Mouse (Mus musculus) limb, embryonic 13.5 days (tissue): ENCODE measurements around the gene Tent5b. TPM values are rescaled to one million over a fixed set of nuclear protein-coding genes. Genes with fewer than 3 reads are reported as not detected.

Source experiments
- polyA plus RNA-seq: library from polyadenylated mRNA; unstranded; fragments of >200 nt; fragmentation: Nextera tagmentation; extraction: Ambion mirVana; gene quantifications from 2 replicates; pipeline ENCODE4 v1.2.1, GENCODE M21; 2015

Gene Tent5b
- polyA plus RNA-seq, 1 experiment from 2014 or later: 0.92 TPM

Other genes starting within 250 kb of the Tent5b start
- gene Map3k6, start 239.3 kb upstream of the Tent5b start, polyA plus RNA-seq: 2.4 and 2.6 TPM in 2 replicates
- gene Sytl1, start 217.0 kb upstream of the Tent5b start, polyA plus RNA-seq: 5.5 and 5.6 TPM in 2 replicates
- gene Tmem222, start 202.3 kb upstream of the Tent5b start, polyA plus RNA-seq: 84.0 and 86.8 TPM in 2 replicates
- 13.3 and 14.1 TPM in 2 replicates for gene Wdtc1, start 126.7 kb upstream of the Tent5b start, polyA plus RNA-seq
- gene Slc9a1, start 110.4 kb upstream of the Tent5b start, polyA plus RNA-seq: 8.1 and 8.8 TPM in 2 replicates
- gene Trnp1, start 18.4 kb downstream of the Tent5b start, polyA plus RNA-seq: 3.3 and 3.5 TPM in 2 replicates
- 8.6 and 10.3 TPM in 2 replicates for gene Kdf1, start 38.8 kb downstream of the Tent5b start, polyA plus RNA-seq
- gene Nudc, start 65.9 kb downstream of the Tent5b start, polyA plus RNA-seq: 291 and 309 TPM in 2 replicates
- 0.13 and 0.28 TPM in 2 replicates for gene Nr0b2, start 73.2 kb downstream of the Tent5b start, polyA plus RNA-seq
- 7.5 and 9.5 TPM in 2 replicates for gene Gpatch3, start 94.6 kb downstream of the Tent5b start, polyA plus RNA-seq
- 18.0 and 19.6 TPM in 2 replicates for gene Gpn2, start 104.2 kb downstream of the Tent5b start, polyA plus RNA-seq
- 68.0 and 81.3 TPM in 2 replicates for gene Sfn, start 122.0 kb downstream of the Tent5b start, polyA plus RNA-seq
- 3.1 and 5.9 TPM in 2 replicates for gene Zdhhc18, start 170.0 kb downstream of the Tent5b start, polyA plus RNA-seq
- 14.7 and 17.1 TPM in 2 replicates for gene Pigv, start 192.5 kb downstream of the Tent5b start, polyA plus RNA-seq